Mouse (Mus musculus): Measurements from ENCODE around the gene Emg1. TPM values are rescaled to one million over a fixed set of nuclear protein-coding genes. Genes with fewer than 3 reads are reported as not detected.

Gene Emg1
- 95.4 TPM for polyA plus RNA-seq (2014; fragmentation: Illumina TruSeq; extraction: RNeasy Lipid Tissue Mini Kit (QIAGEN cat#74804); ENCODE audit: low read depth, low replicate concordance)

GRCm38 (mm10) chr6:124711824-124712782 is at the start of gene Emg1, which contains the start of gene Phb2:
Gene Emg1, minus strand, starts transcription at chr6:124712178.
Gene Phb2, plus strand, starts transcription at chr6:124712336.

GRCm38 (mm10) chr6:124755831-124756595 is 44.0 kb upstream of the Emg1 start, which contains the start of the genes Gm45234 and Atn1:
Gene Gm45234, minus strand, starts transcription at chr6:124756021.
Gene Atn1, minus strand, starts transcription at chr6:124756524.

GRCm38 (mm10) chr6:124740888-124741761 is 29.1 kb upstream of the Emg1 start, which contains the start of gene Grcc10:
Gene Grcc10, minus strand, starts transcription at chr6:124741374.

GRCm38 (mm10) chr6:124738511-124739023 is 26.6 kb upstream of the Emg1 start, which contains the start of gene Ptpn6:
Gene Ptpn6, minus strand, starts transcription at chr6:124738714.

GRCm38 (mm10) chr6:124662477-124663423 is 49.2 kb downstream of the Emg1 start, which contains the start of gene Lpcat3:
Gene Lpcat3, plus strand, starts transcription at chr6:124663027.

Other genes starting within 250 kb of the Emg1 start
- 2.8 TPM for gene Clstn3, start 247.4 kb downstream of the Emg1 start, polyA plus RNA-seq (2014; fragmentation: Illumina TruSeq; extraction: RNeasy Lipid Tissue Mini Kit (QIAGEN cat#74804); ENCODE audit: low read depth, low replicate concordance)
- 1.6 TPM for gene C1rl, start 219.1 kb downstream of the Emg1 start, polyA plus RNA-seq (2014; fragmentation: Illumina TruSeq; extraction: RNeasy Lipid Tissue Mini Kit (QIAGEN cat#74804); ENCODE audit: low read depth, low replicate concordance)
- gene C1ra, start 199.8 kb downstream of the Emg1 start, polyA plus RNA-seq (2014; fragmentation: Illumina TruSeq; extraction: RNeasy Lipid Tissue Mini Kit (QIAGEN cat#74804); ENCODE audit: low read depth, low replicate concordance), result 18.0 TPM
- gene C1s1, start 169.8 kb downstream of the Emg1 start, polyA plus RNA-seq (2014; fragmentation: Illumina TruSeq; extraction: RNeasy Lipid Tissue Mini Kit (QIAGEN cat#74804); ENCODE audit: low read depth, low replicate concordance), result 35.1 TPM
- not detected for gene C1rb, start 141.9 kb downstream of the Emg1 start, polyA plus RNA-seq (2014; fragmentation: Illumina TruSeq; extraction: RNeasy Lipid Tissue Mini Kit (QIAGEN cat#74804); ENCODE audit: low read depth, low replicate concordance)
- gene C1s2, start 76.1 kb downstream of the Emg1 start, polyA plus RNA-seq (2014; fragmentation: Illumina TruSeq; extraction: RNeasy Lipid Tissue Mini Kit (QIAGEN cat#74804); ENCODE audit: low read depth, low replicate concordance), result not detected
- 38.0 TPM for gene Lpcat3, start 49.2 kb downstream of the Emg1 start, polyA plus RNA-seq (2014; fragmentation: Illumina TruSeq; extraction: RNeasy Lipid Tissue Mini Kit (QIAGEN cat#74804); ENCODE audit: low read depth, low replicate concordance)
- 219 TPM for gene Phb2, start 158 bp upstream of the Emg1 start, polyA plus RNA-seq (2014; fragmentation: Illumina TruSeq; extraction: RNeasy Lipid Tissue Mini Kit (QIAGEN cat#74804); ENCODE audit: low read depth, low replicate concordance)
- 4.0 TPM for gene Ptpn6, start 26.5 kb upstream of the Emg1 start, polyA plus RNA-seq (2014; fragmentation: Illumina TruSeq; extraction: RNeasy Lipid Tissue Mini Kit (QIAGEN cat#74804); ENCODE audit: low read depth, low replicate concordance)
- gene Grcc10, start 29.2 kb upstream of the Emg1 start, polyA plus RNA-seq (2014; fragmentation: Illumina TruSeq; extraction: RNeasy Lipid Tissue Mini Kit (QIAGEN cat#74804); ENCODE audit: low read depth, low replicate concordance), result 240 TPM
- gene Gm45234, start 43.8 kb upstream of the Emg1 start, polyA plus RNA-seq (2014; fragmentation: Illumina TruSeq; extraction: RNeasy Lipid Tissue Mini Kit (QIAGEN cat#74804); ENCODE audit: low read depth, low replicate concordance), result not detected
- 24.6 TPM for gene Atn1, start 44.3 kb upstream of the Emg1 start, polyA plus RNA-seq (2014; fragmentation: Illumina TruSeq; extraction: RNeasy Lipid Tissue Mini Kit (QIAGEN cat#74804); ENCODE audit: low read depth, low replicate concordance)
- 1.6 TPM for gene Eno2, start 57.5 kb upstream of the Emg1 start, polyA plus RNA-seq (2014; fragmentation: Illumina TruSeq; extraction: RNeasy Lipid Tissue Mini Kit (QIAGEN cat#74804); ENCODE audit: low read depth, low replicate concordance)
- 2.5 TPM for gene Lrrc23, start 67.5 kb upstream of the Emg1 start, polyA plus RNA-seq (2014; fragmentation: Illumina TruSeq; extraction: RNeasy Lipid Tissue Mini Kit (QIAGEN cat#74804); ENCODE audit: low read depth, low replicate concordance)
- 3.0 TPM for gene Spsb2, start 96.5 kb upstream of the Emg1 start, polyA plus RNA-seq (2014; fragmentation: Illumina TruSeq; extraction: RNeasy Lipid Tissue Mini Kit (QIAGEN cat#74804); ENCODE audit: low read depth, low replicate concordance)
- gene Tpi1, start 102.1 kb upstream of the Emg1 start, polyA plus RNA-seq (2014; fragmentation: Illumina TruSeq; extraction: RNeasy Lipid Tissue Mini Kit (QIAGEN cat#74804); ENCODE audit: low read depth, low replicate concordance), result 811 TPM
- 65.2 TPM for gene Usp5, start 117.3 kb upstream of the Emg1 start, polyA plus RNA-seq (2014; fragmentation: Illumina TruSeq; extraction: RNeasy Lipid Tissue Mini Kit (QIAGEN cat#74804); ENCODE audit: low read depth, low replicate concordance)
- 0.58 TPM for gene Cdca3, start 117.4 kb upstream of the Emg1 start, polyA plus RNA-seq (2014; fragmentation: Illumina TruSeq; extraction: RNeasy Lipid Tissue Mini Kit (QIAGEN cat#74804); ENCODE audit: low read depth, low replicate concordance)
- 11.1 TPM for gene Gnb3, start 128.1 kb upstream of the Emg1 start, polyA plus RNA-seq (2014; fragmentation: Illumina TruSeq; extraction: RNeasy Lipid Tissue Mini Kit (QIAGEN cat#74804); ENCODE audit: low read depth, low replicate concordance)
- 17.8 TPM for gene P3h3, start 145.6 kb upstream of the Emg1 start, polyA plus RNA-seq (2014; fragmentation: Illumina TruSeq; extraction: RNeasy Lipid Tissue Mini Kit (QIAGEN cat#74804); ENCODE audit: low read depth, low replicate concordance)
- 1.1 TPM for gene Gpr162, start 151.8 kb upstream of the Emg1 start, polyA plus RNA-seq (2014; fragmentation: Illumina TruSeq; extraction: RNeasy Lipid Tissue Mini Kit (QIAGEN cat#74804); ENCODE audit: low read depth, low replicate concordance)
- gene Cd4, start 176.0 kb upstream of the Emg1 start, polyA plus RNA-seq (2014; fragmentation: Illumina TruSeq; extraction: RNeasy Lipid Tissue Mini Kit (QIAGEN cat#74804); ENCODE audit: low read depth, low replicate concordance), result 0.42 TPM
- gene Lag3, start 199.5 kb upstream of the Emg1 start, polyA plus RNA-seq (2014; fragmentation: Illumina TruSeq; extraction: RNeasy Lipid Tissue Mini Kit (QIAGEN cat#74804); ENCODE audit: low read depth, low replicate concordance), result 1.6 TPM
- 217 TPM for gene Ptms, start 207.9 kb upstream of the Emg1 start, polyA plus RNA-seq (2014; fragmentation: Illumina TruSeq; extraction: RNeasy Lipid Tissue Mini Kit (QIAGEN cat#74804); ENCODE audit: low read depth, low replicate concordance)
- gene Mlf2, start 219.2 kb upstream of the Emg1 start, polyA plus RNA-seq (2014; fragmentation: Illumina TruSeq; extraction: RNeasy Lipid Tissue Mini Kit (QIAGEN cat#74804); ENCODE audit: low read depth, low replicate concordance), result 190 TPM